Mouse (Mus musculus): ENCODE measurements around the gene Mfap3l. TPM values are rescaled to one million over a fixed set of nuclear protein-coding genes. Genes with fewer than 3 reads are reported as not detected.
A peak's percentile ranks its signal among the peaks of the same experiment; 100 is the strongest.

Mfap3l gene
- polyA plus RNA-seq, 1 experiment: 7.0 TPM

DNA sequence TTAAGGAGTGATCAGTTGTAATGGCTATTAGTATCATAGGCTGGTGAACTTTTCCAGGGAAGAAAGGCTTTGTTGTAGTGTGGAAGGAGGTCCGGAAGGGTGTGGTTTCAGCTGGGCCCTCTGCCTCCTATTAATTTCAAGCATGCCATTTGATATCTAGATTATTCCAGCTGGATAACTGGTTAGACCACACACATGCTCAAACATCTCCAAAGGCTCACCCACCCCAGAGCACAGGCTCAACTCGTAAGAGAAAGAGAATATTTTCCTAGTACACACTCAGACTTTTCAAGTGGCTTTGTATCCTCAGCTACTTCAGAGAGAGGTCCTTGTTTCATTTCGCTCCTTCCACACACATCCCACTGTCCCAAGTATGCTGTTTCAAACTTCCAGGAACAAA is 4.7 kb upstream of the Mfap3l start:
- TF ChIP-seq GATA1 (IDR thresholded peaks at IDR 0.05; ENCODE audit: borderline replicate concordance, low read length) (no peak), FLI1 (IDR thresholded peaks at IDR 0.05; ENCODE audit: low read length) (no peak)
- Histone ChIP-seq H3K4me3 (replicated peaks) (no peak overlapping the region), H3K4me1 (peaks cover 57% of the 10 kb centered on the region), H3K36me3 (replicated peaks; ENCODE audit: low read length) (no peaks in the 10 kb centered on the region), H3K27me3 (replicated peaks) (peaks cover 2% of the 10 kb centered on the region), H3K9me3 (no peaks in the 10 kb centered on the region)

DNA sequence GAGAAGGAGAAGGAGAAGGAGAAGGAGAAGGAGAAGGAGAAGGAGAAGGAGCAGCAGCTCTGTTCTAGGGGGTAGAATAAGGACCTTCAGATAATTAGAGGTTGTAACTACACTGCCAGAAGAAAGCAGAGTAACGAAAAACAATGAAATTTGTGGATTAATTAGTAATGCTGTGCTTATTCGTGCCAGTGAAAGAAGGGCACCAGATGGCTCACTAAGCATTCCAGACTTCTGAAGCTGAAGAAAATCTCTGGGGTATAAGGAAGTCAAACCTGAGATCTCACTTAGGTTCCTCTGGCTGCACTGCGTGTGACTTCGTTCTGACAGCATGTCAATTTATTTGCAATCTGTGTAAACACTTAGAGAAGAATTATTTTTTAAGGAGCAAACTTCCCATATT is 3.6 kb upstream of the Mfap3l start:
- peaks cover 2% of the 10 kb centered on the region for H3K27me3 ChIP-seq (replicated peaks)
- no peak overlapping the region for H3K4me3 ChIP-seq (replicated peaks)
- TF ChIP-seq FLI1 (IDR thresholded peaks at IDR 0.05; ENCODE audit: low read length) (no peak), GATA1 (IDR thresholded peaks at IDR 0.05; ENCODE audit: borderline replicate concordance, low read length) (no peak)
- H3K36me3 ChIP-seq (replicated peaks; ENCODE audit: low read length): peaks cover under 1% of the 10 kb centered on the region
- no peaks in the 10 kb centered on the region for H3K9me3 ChIP-seq
- H3K4me1 ChIP-seq: peaks cover 57% of the 10 kb centered on the region

DNA sequence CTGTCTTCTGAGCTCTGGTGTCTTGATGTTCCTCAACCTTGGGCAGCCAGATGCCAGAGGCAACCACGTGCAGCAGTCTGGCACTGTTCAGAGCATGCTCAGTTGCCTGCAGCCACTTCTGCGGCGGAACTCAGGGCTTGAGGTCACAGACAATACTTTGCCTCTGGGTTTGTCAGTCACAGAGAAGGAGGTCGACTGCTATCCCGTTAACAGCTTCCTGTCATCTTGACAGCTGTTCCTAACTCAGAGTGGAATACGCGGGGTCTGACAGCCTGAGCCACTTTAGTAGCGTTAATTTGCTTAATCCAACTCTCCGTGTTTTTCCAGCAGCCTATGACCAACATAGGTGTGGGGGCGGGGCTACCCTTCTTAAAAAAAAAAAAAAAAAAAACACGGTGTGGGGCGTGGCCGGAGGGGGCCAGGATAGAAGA is 1.1 kb upstream of the Mfap3l start:
- H3K27me3 ChIP-seq (replicated peaks): peaks cover 2% of the 10 kb centered on the region
- TF ChIP-seq FLI1 (IDR thresholded peaks at IDR 0.05; ENCODE audit: low read length) (no peak), GATA1 (IDR thresholded peaks at IDR 0.05; ENCODE audit: borderline replicate concordance, low read length) (no peak)
- H3K4me3 ChIP-seq (replicated peaks): peak overlapping the region; percentile 88
- H3K9me3 ChIP-seq: no peaks in the 10 kb centered on the region
- H3K36me3 ChIP-seq (replicated peaks; ENCODE audit: low read length): peaks cover 23% of the 10 kb centered on the region
- H3K4me1 ChIP-seq: peaks cover 69% of the 10 kb centered on the region

DNA sequence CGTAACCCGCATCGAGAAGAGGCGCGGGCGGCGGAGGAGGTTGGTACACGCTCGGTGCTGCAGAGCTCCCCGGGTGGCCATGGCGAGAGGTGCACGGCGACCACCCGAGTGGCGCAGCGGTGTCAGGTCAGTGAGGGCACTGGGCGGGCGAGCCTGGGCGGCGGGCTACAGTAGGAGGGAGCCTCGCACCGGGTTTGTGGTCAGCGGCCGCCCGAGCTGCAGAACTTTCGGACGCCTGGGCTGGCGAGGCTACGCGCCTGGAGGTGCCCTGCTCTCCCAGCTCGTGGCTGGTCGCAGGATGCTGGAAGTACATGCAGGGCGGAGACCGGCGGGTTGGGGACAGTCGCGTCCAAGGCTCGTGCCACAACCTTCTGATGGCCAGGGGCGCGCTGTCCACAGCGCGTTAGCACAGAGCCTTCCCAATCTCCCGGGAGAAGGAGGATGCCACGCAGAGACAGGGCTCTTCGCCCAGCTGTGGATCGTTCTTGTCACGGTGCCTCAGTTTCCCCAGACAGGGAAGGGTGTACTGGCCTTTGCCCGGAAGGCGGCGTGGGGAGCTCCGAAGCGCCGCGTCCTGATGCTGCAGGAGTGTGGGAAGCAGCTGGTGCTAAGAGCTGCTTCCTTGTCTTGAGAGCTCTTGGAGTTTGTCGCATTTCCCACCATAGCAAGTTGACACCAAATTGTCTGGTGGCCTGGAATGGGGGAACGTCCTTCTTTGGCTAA is 467 bp downstream of the Mfap3l start:
- peaks cover 2% of the 10 kb centered on the region for H3K27me3 ChIP-seq (replicated peaks)

DNA sequence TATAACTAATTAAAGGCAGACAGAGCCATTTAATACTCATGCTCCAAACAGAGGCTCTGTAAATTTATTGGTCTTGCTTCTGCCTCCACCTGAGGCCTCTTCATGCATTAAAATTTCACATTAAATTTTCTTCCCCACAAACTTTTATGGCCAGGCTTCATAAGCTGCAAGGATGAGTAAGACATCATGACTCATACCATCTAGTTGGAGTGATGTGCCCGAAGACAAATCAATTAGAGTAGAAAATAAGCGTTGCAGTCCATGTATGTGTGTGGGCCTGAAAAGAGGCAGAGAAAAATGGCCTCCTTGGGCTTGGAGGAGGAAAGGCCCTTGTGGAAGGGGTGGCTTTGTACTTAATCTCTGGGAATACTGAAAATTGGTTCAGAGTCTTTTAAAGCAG is 2.3 kb downstream of the Mfap3l start:
- peak overlapping the region; percentile 99 for H3K4me3 ChIP-seq (replicated peaks)
- TF ChIP-seq FLI1 (IDR thresholded peaks at IDR 0.05; ENCODE audit: low read length) (no peak), GATA1 (IDR thresholded peaks at IDR 0.05; ENCODE audit: borderline replicate concordance, low read length) (no peak)

More for the DNA sequence above, 467 bp downstream of the Mfap3l start:
- Histone ChIP-seq H3K36me3 (replicated peaks; ENCODE audit: low read length) (peaks cover 27% of the 10 kb centered on the region), H3K9me3 (no peaks in the 10 kb centered on the region), H3K4me3 (replicated peaks) (peak overlapping the region; percentile 99), H3K4me1 (peaks cover 71% of the 10 kb centered on the region)
- TF ChIP-seq GATA1 (IDR thresholded peaks at IDR 0.05; ENCODE audit: borderline replicate concordance, low read length) (no peak), FLI1 (IDR thresholded peaks at IDR 0.05; ENCODE audit: low read length) (no peak)

DNA sequence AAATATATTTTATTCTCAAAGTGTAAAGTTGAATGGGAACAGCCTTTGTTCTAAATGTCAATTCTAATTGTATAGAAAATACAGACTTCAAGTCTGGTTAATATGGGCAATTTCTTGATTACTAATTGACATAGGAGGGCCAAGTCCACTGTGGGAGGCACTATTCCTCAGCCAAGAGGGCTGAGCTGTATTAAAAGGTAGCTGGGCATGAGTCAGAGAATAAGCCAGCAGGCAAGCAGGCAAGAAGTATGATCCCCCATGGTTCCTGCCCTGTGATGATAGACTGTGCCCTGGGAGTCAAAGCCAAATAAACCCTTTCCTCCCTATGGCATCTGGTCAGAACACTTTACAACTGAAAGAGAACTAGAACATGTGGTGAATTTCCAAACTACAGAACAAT is 3.2 kb downstream of the Mfap3l start:
- Histone ChIP-seq H3K4me3 (replicated peaks) (peak overlapping the region; percentile 56), H3K27me3 (replicated peaks) (no peaks in the 10 kb centered on the region), H3K36me3 (replicated peaks; ENCODE audit: low read length) (peaks cover 51% of the 10 kb centered on the region), H3K4me1 (peaks cover 87% of the 10 kb centered on the region), H3K9me3 (no peaks in the 10 kb centered on the region; the same call in 1 of the 2 replicates)
- TF ChIP-seq GATA1 (IDR thresholded peaks at IDR 0.05; ENCODE audit: borderline replicate concordance, low read length) (no peak), FLI1 (IDR thresholded peaks at IDR 0.05; ENCODE audit: low read length) (no peak)

More for the DNA sequence above, 2.3 kb downstream of the Mfap3l start:
- Histone ChIP-seq H3K36me3 (replicated peaks; ENCODE audit: low read length) (peaks cover 43% of the 10 kb centered on the region), H3K27me3 (replicated peaks) (no peaks in the 10 kb centered on the region), H3K9me3 (no peaks in the 10 kb centered on the region; the same call in 1 of the 2 replicates), H3K4me1 (peaks cover 84% of the 10 kb centered on the region)

DNA sequence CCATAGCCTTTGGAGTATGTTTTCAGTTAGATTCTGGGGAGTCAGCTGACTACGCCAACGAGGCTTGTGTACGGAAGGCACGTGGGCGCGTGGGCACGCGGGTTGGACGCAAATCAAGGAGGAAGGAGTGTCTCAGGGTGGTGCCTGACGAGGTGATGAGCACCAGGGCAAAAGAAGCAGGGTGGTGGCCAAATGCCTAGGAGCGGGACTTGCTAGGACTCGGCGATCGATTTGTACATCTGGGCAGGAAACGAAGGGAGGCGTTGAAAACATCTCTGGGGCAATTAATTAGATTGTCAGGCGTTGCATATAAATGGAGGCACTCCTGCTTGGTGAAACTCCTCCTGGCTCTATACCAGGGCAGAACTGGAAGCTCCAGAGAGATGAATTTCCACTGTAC is 7.4 kb downstream of the Mfap3l start:
- Histone ChIP-seq H3K27me3 (replicated peaks) (no peaks in the 10 kb centered on the region), H3K4me1 (peaks cover 97% of the 10 kb centered on the region), H3K36me3 (replicated peaks; ENCODE audit: low read length) (peaks cover 72% of the 10 kb centered on the region), H3K9me3 (no peaks in the 10 kb centered on the region; the same call in 1 of the 2 replicates), H3K4me3 (replicated peaks) (peak overlapping the region; percentile 74)
- TF ChIP-seq FLI1 (IDR thresholded peaks at IDR 0.05; ENCODE audit: low read length) (no peak), GATA1 (IDR thresholded peaks at IDR 0.05; ENCODE audit: borderline replicate concordance, low read length) (no peak)

DNA sequence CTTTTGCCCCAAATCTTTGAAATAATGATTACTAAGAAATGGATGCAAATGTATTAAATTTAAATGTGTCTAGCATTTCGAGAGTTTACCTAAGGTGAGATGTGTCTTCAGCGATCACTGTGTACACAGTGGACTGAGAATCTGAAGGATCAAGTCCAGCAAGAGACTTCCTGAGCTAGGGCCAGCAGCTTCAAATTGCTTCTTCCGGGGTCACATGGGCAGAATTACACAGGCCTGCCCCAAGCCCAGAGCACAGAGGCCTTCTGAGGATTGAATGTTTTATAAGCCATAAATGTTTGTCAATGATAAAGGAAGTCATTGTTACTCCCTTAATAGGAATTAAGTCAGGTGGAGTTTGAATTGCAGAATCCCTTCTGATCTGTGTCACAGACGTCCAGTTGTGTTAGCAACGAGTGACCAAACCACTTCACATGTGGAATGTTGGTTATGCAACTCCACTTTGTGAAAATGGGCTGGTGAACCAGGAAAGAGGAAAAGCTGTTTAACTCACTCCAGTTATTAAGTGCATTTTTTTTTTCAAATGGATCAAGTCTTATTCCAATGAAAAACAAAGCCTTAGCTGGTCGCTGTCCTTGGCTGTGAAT is 10.9 kb downstream of the Mfap3l start:
- peaks cover 92% of the 10 kb centered on the region for H3K4me1 ChIP-seq
- peaks cover 79% of the 10 kb centered on the region for H3K36me3 ChIP-seq (replicated peaks; ENCODE audit: low read length)
- H3K27me3 ChIP-seq (replicated peaks): no peaks in the 10 kb centered on the region
- TF ChIP-seq GATA1 (IDR thresholded peaks at IDR 0.05; ENCODE audit: borderline replicate concordance, low read length): no peak
- no peak for TF ChIP-seq FLI1 (IDR thresholded peaks at IDR 0.05; ENCODE audit: low read length)
- no peaks in the 10 kb centered on the region; the same call in 1 of the 2 replicates for H3K9me3 ChIP-seq
- H3K4me3 ChIP-seq (replicated peaks): no peak overlapping the region

DNA sequence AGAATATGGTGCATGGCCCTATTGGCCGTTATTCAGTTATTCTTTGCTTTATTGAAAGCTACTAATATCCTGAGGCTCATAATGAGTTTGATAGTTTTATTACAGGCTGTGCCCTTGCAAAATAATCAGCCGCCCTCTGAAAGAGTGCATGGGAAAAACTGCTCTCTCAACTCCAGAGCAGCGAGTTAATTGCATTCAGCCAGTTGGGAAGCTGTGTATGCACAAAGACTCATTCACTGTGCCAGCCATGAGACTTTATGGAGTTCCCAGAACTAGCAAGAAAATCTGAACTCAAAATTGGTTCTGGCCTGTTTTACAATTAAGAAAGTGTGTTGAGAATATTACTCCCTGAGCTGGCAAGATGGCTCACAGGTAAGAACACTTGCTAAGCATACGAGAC is 12.5 kb downstream of the Mfap3l start:
- peaks cover 90% of the 10 kb centered on the region for H3K4me1 ChIP-seq
- peaks cover 73% of the 10 kb centered on the region for H3K36me3 ChIP-seq (replicated peaks; ENCODE audit: low read length)
- no peak overlapping the region for H3K4me3 ChIP-seq (replicated peaks)
- H3K9me3 ChIP-seq: no peaks in the 10 kb centered on the region
- TF ChIP-seq FLI1 (IDR thresholded peaks at IDR 0.05; ENCODE audit: low read length) (no peak), GATA1 (IDR thresholded peaks at IDR 0.05; ENCODE audit: borderline replicate concordance, low read length) (no peak)
- H3K27me3 ChIP-seq (replicated peaks): no peaks in the 10 kb centered on the region

DNA sequence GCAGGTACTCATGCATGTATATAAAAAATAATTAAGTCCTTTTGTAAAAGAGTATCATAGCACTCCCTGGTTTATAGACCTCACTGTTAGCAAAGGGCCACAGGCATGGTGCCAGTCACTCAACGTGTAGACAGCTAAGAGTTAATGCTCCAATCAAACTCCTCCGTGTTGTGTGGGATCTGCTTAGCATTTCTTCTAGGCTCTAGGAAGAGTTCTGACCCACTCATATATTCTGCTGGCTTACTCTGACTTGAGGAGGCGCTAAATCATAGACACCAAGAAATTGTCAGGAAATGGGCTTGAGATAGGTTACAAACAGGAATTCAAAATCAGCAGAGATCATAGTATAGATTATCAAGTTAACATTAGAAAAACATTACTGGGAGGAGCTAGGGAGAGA is 13.3 kb downstream of the Mfap3l start:
- Histone ChIP-seq H3K9me3 (no peaks in the 10 kb centered on the region), H3K4me3 (replicated peaks) (no peak overlapping the region), H3K27me3 (replicated peaks) (no peaks in the 10 kb centered on the region), H3K36me3 (replicated peaks; ENCODE audit: low read length) (peaks cover 73% of the 10 kb centered on the region), H3K4me1 (peaks cover 90% of the 10 kb centered on the region)
- no peak for TF ChIP-seq FLI1 (IDR thresholded peaks at IDR 0.05; ENCODE audit: low read length)
- TF ChIP-seq GATA1 (IDR thresholded peaks at IDR 0.05; ENCODE audit: borderline replicate concordance, low read length): no peak
